Mouse (Mus musculus) kidney, adult 2 months (tissue): ENCODE results near the gene Abcb1a. TPM values are rescaled to one million over a fixed set of nuclear protein-coding genes. Genes with fewer than 3 reads are reported as not detected.

ENCODE experiments used
- DNase-seq: peaks from one replicate; pipeline ENCODE4 v3.0.0; 2021
- H3K27ac ChIP-seq: fragments of 200-500 bp; 2 replicates; pipeline ENCODE4 v1.5.1; 2012; ENCODE audit warnings: low read depth, low read length, control low read depth, inconsistent platforms; ENCODE audit not compliant: insufficient read depth
- H3K27me3 ChIP-seq: fragments of 200-500 bp; replicated peaks from 2 replicates; pipeline ENCODE4 v1.6.1; 2012; ENCODE audit warnings: mild to moderate bottlenecking, moderate library complexity, low read length, inconsistent platforms; ENCODE audit not compliant: control insufficient read depth, insufficient read depth
- H3K36me3 ChIP-seq: fragments of 200-500 bp; 2 replicates; pipeline ENCODE4 v1.6.1; 2012; ENCODE audit warnings: mild to moderate bottlenecking, moderate library complexity, low read length, inconsistent platforms; ENCODE audit not compliant: control insufficient read depth, insufficient read depth
- H3K4me1 ChIP-seq: fragments of 200-500 bp; 2 replicates; pipeline ENCODE4 v1.6.1; 2011; ENCODE audit warnings: low read length; ENCODE audit not compliant: control insufficient read depth, insufficient read depth
- H3K4me3 ChIP-seq: fragments of 200-500 bp; 2 replicates; pipeline ENCODE4 v1.5.1; 2011; ENCODE audit warnings: mild to moderate bottlenecking, low read depth, low read length, control low read depth; ENCODE audit not compliant: insufficient read depth
- CTCF ChIP-seq: fragments of 200-500 bp; conservative IDR thresholded peaks from 2 replicates; pipeline ENCODE4 v1.5.1; 2011; ENCODE audit warnings: low read depth, mild to moderate bottlenecking, control low read depth, low read length, moderate library complexity, mixed read lengths; ENCODE audit not compliant: insufficient read depth, insufficient read length
- POLR2A ChIP-seq: fragments of 200-500 bp; IDR thresholded peaks from one replicate; pipeline ENCODE4 v1.6.1; 2011; ENCODE audit warnings: low read depth, low read length, control low read depth
- WGBS: fragments of 180-500 bp; shearing (Covaris S2); methylation state at CpG from one replicate; pipeline ENCODE4 v1.1.7; 2018; 5-methylcytosine and 5-hydroxymethylcytosine counted together
- polyA plus RNA-seq: library from polyadenylated mRNA; depleted of rRNA; stranded (reverse); fragments of >200 nt; gene quantifications from 2 replicates; pipeline ENCODE4 v1.2.3, GENCODE M21; 2012

Abcb1a gene
- polyA plus RNA-seq, 1 experiment: 4.8 TPM

DNA sequence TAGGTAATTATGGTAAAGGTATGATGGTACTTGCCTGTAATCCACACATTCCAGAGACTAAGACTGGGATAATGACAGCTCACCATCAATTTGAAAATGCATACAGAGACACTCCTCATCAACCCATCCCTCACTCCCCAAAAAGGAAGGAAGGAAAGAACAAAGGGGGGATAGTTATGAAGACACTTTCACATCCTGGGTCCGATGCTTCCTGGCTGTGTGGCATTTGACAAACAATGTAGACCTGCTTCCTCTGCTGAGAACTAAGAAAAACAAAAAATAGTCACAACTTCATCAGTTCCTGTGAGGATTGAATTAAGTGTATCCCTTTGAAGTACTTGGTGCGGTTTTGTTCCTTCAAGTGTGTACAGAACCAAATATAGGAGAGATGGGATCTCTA lies 7.8 kb upstream of the Abcb1a start:
- H3K27me3 ChIP-seq: no peaks in the 10 kb centered on the region
- H3K36me3 ChIP-seq: no peaks in the 10 kb centered on the region
- 66% methylated on average over 2 of the region's 2 CpGs for WGBS
- no peak for DNase-seq
- H3K4me3 ChIP-seq: no peak overlapping the region
- no peaks in the 10 kb centered on the region for H3K4me1 ChIP-seq
- no peak for TF ChIP-seq POLR2A
- TF ChIP-seq CTCF: no peak
- H3K27ac ChIP-seq: no peak overlapping the region

DNA sequence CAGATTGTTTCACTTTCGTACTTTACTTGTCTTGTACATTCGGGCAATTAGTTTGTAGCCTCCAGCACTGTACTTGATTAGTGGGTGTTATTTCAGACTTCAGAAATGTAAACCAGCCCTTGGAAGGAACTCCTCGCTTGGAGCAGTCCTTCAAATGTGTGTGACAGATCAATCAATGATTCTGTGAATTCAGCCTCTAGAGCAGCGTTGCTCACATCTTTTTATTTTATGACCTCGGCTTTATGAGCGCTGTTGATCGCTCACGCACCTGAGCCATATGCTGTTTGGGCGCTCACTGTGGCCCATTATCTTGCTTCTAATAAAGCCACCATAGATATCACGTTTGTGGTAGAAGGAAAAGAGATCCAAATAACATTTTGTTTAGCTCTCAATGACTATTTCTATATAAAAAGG lies 868 bp downstream of the Abcb1a start:
- no peak for DNase-seq
- 70% methylated on average over 10 of the region's 10 CpGs for WGBS
- no peaks in the 10 kb centered on the region for H3K27me3 ChIP-seq
- H3K4me3 ChIP-seq: no peak overlapping the region
- H3K27ac ChIP-seq: no peak overlapping the region
- TF ChIP-seq POLR2A (no peak), CTCF (no peak)
- no peaks in the 10 kb centered on the region for H3K36me3 ChIP-seq
- no peaks in the 10 kb centered on the region for H3K4me1 ChIP-seq

GRCm38 (mm10) chr5:8664678-8665077 lies 4.8 kb downstream of the Abcb1a start:
- DNase-seq: no peak
- Histone ChIP-seq H3K36me3 (no peaks in the 10 kb centered on the region), H3K4me3 (no peak overlapping the region), H3K4me1 (no peaks in the 10 kb centered on the region), H3K27me3 (no peaks in the 10 kb centered on the region), H3K27ac (no peak overlapping the region)
- WGBS: 32% methylated on average over 3 of the region's 3 CpGs
- TF ChIP-seq CTCF (no peak), POLR2A (no peak)

DNA sequence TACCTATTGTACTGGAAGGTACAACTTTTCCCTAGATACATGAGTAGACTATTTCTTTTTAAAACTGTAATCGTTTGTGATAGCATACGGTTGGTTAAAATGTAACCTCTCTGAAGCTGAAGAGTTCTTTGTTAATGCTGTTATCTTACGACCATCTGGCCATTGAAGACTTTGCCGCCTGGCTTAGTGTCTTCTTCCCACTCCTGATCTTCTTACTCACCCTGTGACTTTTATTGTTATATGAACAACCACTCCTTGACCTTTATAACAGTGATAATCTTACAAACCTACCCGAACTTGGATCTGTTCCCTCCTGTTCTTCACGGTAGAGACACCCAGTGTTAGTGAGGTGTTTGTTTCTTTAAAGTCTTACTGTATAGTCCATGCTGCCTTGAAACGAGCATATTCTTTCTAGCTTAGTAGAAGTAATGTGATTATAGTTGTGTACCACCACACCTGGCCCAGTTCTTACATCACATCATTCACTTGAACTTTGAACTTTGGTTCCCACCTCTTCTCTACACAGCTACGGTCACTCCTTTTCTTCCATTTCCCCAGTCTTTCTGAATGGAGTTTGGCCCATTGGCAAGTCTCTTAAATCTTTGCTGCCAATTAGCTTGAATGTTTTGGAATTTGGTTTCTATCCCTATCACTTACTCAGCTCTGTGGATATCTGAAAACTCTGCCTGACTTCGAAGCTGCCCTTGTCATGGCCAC lies 8.0 kb downstream of the Abcb1a start:
- Histone ChIP-seq H3K27me3 (no peaks in the 10 kb centered on the region), H3K36me3 (no peaks in the 10 kb centered on the region), H3K4me1 (no peaks in the 10 kb centered on the region), H3K27ac (no peak overlapping the region), H3K4me3 (no peak overlapping the region)
- WGBS: 65% methylated on average over 9 of the region's 9 CpGs
- TF ChIP-seq CTCF: no peak
- TF ChIP-seq POLR2A: no peak
- peak; percentile 45 for DNase-seq

DNA sequence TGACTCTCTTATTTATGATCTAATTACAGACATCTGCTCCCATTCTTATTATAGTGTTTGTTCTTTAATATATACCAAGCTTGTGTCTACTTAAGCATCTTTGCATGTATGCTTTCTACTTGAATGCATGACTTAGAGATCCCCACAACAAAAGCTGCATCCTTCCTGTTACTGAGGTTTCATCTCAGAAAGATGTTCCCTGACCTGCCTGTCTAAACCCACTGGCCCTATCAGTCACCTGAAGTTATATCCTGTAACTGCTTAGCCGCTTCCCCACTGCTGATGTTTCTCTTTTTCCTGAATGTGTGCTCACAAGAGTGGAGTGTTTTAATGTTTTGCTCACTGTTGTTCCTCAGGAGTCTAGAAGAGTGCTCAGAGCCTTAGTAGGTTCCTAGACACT lies 9.7 kb downstream of the Abcb1a start:
- no peak for TF ChIP-seq CTCF
- TF ChIP-seq POLR2A: no peak
- Histone ChIP-seq H3K27ac (no peak overlapping the region), H3K4me3 (no peak overlapping the region), H3K27me3 (no peaks in the 10 kb centered on the region), H3K36me3 (no peaks in the 10 kb centered on the region), H3K4me1 (no peaks in the 10 kb centered on the region)
- 90% methylated on average over 1 of the region's 1 CpGs for WGBS
- DNase-seq: no peak

- H3K27ac ChIP-seq: no peak overlapping the region
- no peaks in the 10 kb centered on the region for H3K27me3 ChIP-seq
- H3K36me3 ChIP-seq: no peaks in the 10 kb centered on the region
- 77% methylated on average over 6 of the region's 6 CpGs for WGBS
- no peak for TF ChIP-seq CTCF
- no peak for TF ChIP-seq POLR2A
- no peaks in the 10 kb centered on the region for H3K4me1 ChIP-seq
- peak; percentile 28 for DNase-seq
- no peak overlapping the region for H3K4me3 ChIP-seq
Observed at GRCm38 (mm10) chr5:8675262-8675951, 15.5 kb downstream of the Abcb1a start.

- Histone ChIP-seq H3K27me3 (no peaks in the 10 kb centered on the region), H3K36me3 (no peaks in the 10 kb centered on the region), H3K4me3 (no peak overlapping the region), H3K4me1 (no peaks in the 10 kb centered on the region), H3K27ac (no peak overlapping the region)
- 73% methylated on average over 1 of the region's 1 CpGs for WGBS
- no peak for DNase-seq
- TF ChIP-seq POLR2A (no peak), CTCF (no peak)
Observed at GRCm38 (mm10) chr5:8675952-8676262, 16.0 kb downstream of the Abcb1a start.
